Mouse (Mus musculus) C2C12 (cell line): Measurements from ENCODE around the gene Gm45140. TPM values are rescaled to one million over a fixed set of nuclear protein-coding genes. Genes with fewer than 3 reads are reported as not detected.

ENCODE experiments used
- H3K27me3 ChIP-seq: one replicate; pipeline ENCODE4 v1.6.1; 2011; ENCODE audit not compliant: control insufficient read depth, insufficient read depth, insufficient read length
- H3K36me3 ChIP-seq: one replicate; pipeline ENCODE4 v1.6.1; 2011; ENCODE audit not compliant: control insufficient read depth, insufficient read depth
- H3K4me3 ChIP-seq: one replicate; pipeline ENCODE4 v1.5.1; 2011; ENCODE audit warnings: mild to moderate bottlenecking, control low read depth; ENCODE audit not compliant: poor library complexity, insufficient read depth, severe bottlenecking
- H3K79me2 ChIP-seq: one replicate; pipeline ENCODE4 v1.6.1; 2011; ENCODE audit not compliant: control insufficient read depth, insufficient read depth
- H3K79me3 ChIP-seq: one replicate; pipeline ENCODE4 v1.6.1; 2011; ENCODE audit warnings: low read depth, control low read depth
- H3ac ChIP-seq: one replicate; pipeline ENCODE3; 2011; ENCODE audit warnings: low read depth; ENCODE audit not compliant: control insufficient read depth, insufficient read length
- CEBPB ChIP-seq: IDR thresholded peaks from one replicate; pipeline ENCODE4 v1.6.1; 2011; ENCODE audit warnings: low read depth, mild to moderate bottlenecking, control low read depth, moderate library complexity
- CTCF ChIP-seq: IDR thresholded peaks from one replicate; pipeline ENCODE4 v1.5.1; 2011; ENCODE audit not compliant: control insufficient read depth, insufficient read depth, insufficient read length
- FOSL1 ChIP-seq: IDR thresholded peaks from one replicate; pipeline ENCODE4 v1.8.0; 2011; ENCODE audit warnings: mild to moderate bottlenecking, low read length; ENCODE audit not compliant: poor library complexity, insufficient read depth, severe bottlenecking
- MAX ChIP-seq: IDR thresholded peaks from one replicate; pipeline ENCODE4 v1.6.1; 2011; ENCODE audit warnings: mild to moderate bottlenecking, control low read depth
- MYOD1 ChIP-seq: IDR thresholded peaks from one replicate; pipeline ENCODE4 v1.6.1; 2011; ENCODE audit warnings: low read depth; ENCODE audit not compliant: control insufficient read depth, insufficient read length
- MYOG ChIP-seq: IDR thresholded peaks from one replicate; pipeline ENCODE4 v1.6.1; 2011; ENCODE audit not compliant: control insufficient read depth, insufficient read length; ENCODE audit errors: extremely low read depth
- USF1 ChIP-seq: IDR thresholded peaks from one replicate; pipeline ENCODE4 v1.6.1; 2011; ENCODE audit warnings: low read depth, mild to moderate bottlenecking, control low read depth, moderate library complexity
- polyA plus RNA-seq: library from polyadenylated mRNA; unstranded; fragments of >200 nt; fragmentation: generic; extraction: Trizol; gene quantifications from one replicate; pipeline ENCODE4 v1.2.1, GENCODE M21; 2012; ENCODE audit warnings: missing spikeins

The Gm45140 gene
- polyA plus RNA-seq, 1 experiment = 2.3 TPM

- TF ChIP-seq MYOG (no peak), USF1 (no peak), MYOD1 (no peak), CTCF (no peak), FOSL1 (no peak), CEBPB (no peak), MAX (no peak)
Observed at GRCm38 (mm10) chr6:87850155-87850899, 14.7 kb upstream of the Gm45140 start.

GRCm38 (mm10) chr6:87849780-87850154 lies 14.2 kb upstream of the Gm45140 start:
- no peak for TF ChIP-seq CTCF
- TF ChIP-seq CEBPB = no peak
- TF ChIP-seq MYOG = no peak
- TF ChIP-seq MAX = peak; percentile 99
- TF ChIP-seq FOSL1 = no peak
- no peak for TF ChIP-seq MYOD1
- TF ChIP-seq USF1 = no peak
- Histone ChIP-seq H3K79me2 (peaks cover 68% of the 10 kb centered on the region), H3K27me3 (no peaks in the 10 kb centered on the region), H3K4me3 (peak overlapping the region; percentile 86), H3K36me3 (peaks cover 53% of the 10 kb centered on the region), H3K79me3 (peaks cover 57% of the 10 kb centered on the region), H3ac (peak overlapping the region; percentile 85)

More at GRCm38 (mm10) chr6:87850155-87850899, 14.7 kb upstream of the Gm45140 start:
- Histone ChIP-seq H3K27me3 (no peaks in the 10 kb centered on the region), H3ac (peak overlapping the region; percentile 85), H3K4me3 (peak overlapping the region; percentile 86), H3K79me3 (peaks cover 52% of the 10 kb centered on the region), H3K36me3 (peaks cover 48% of the 10 kb centered on the region), H3K79me2 (peaks cover 62% of the 10 kb centered on the region)

GRCm38 (mm10) chr6:87846813-87847212 lies 11.2 kb upstream of the Gm45140 start:
- TF ChIP-seq MAX = no peak
- peak; percentile 43 for TF ChIP-seq CEBPB
- peaks cover 91% of the 10 kb centered on the region for H3K79me2 ChIP-seq
- H3K79me3 ChIP-seq = peaks cover 76% of the 10 kb centered on the region
- H3K4me3 ChIP-seq = no peak overlapping the region
- H3K27me3 ChIP-seq = no peaks in the 10 kb centered on the region
- peaks cover 83% of the 10 kb centered on the region for H3K36me3 ChIP-seq
- no peak overlapping the region for H3ac ChIP-seq

GRCm38 (mm10) chr6:87845031-87845695 lies 9.6 kb upstream of the Gm45140 start:
- no peak for TF ChIP-seq MYOD1
- Histone ChIP-seq H3ac (no peak overlapping the region), H3K4me3 (no peak overlapping the region), H3K36me3 (peaks cover 94% of the 10 kb centered on the region), H3K27me3 (no peaks in the 10 kb centered on the region), H3K79me2 (peaks cover 77% of the 10 kb centered on the region), H3K79me3 (peaks cover 72% of the 10 kb centered on the region)

DNA sequence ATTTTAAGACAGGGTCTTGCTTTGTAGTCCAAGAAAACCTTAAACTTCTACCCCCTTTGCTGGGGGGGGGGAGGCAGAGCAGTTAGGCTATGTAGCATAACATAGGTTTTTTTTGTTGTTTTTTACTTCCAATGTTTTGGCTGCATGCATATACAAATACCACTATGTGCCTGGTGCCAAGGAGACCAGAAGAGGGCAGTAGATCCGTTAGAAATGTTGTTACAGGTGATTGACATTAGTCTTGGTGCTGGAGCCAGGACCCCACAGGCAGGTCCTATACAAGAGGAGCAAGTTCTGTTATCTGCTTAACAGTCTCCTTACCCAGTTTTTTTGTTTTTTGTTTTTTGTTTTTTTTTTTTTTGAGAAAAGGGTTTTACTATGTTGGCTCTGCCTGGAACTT lies 6.7 kb upstream of the Gm45140 start:
- no peak overlapping the region for H3ac ChIP-seq
- peaks cover 65% of the 10 kb centered on the region for H3K36me3 ChIP-seq
- TF ChIP-seq MAX = no peak
- TF ChIP-seq FOSL1 = no peak
- no peak for TF ChIP-seq USF1
- no peak for TF ChIP-seq MYOD1
- no peak for TF ChIP-seq MYOG
- no peak for TF ChIP-seq CTCF
- no peak for TF ChIP-seq CEBPB

GRCm38 (mm10) chr6:87841635-87842034 lies 6.0 kb upstream of the Gm45140 start:
- Histone ChIP-seq H3K79me2 (peaks cover 60% of the 10 kb centered on the region), H3K79me3 (peaks cover 51% of the 10 kb centered on the region), H3ac (no peak overlapping the region), H3K27me3 (no peaks in the 10 kb centered on the region), H3K36me3 (peaks cover 59% of the 10 kb centered on the region), H3K4me3 (no peak overlapping the region)
- TF ChIP-seq MYOD1 = no peak
- TF ChIP-seq CTCF = no peak
- no peak for TF ChIP-seq MYOG
- TF ChIP-seq FOSL1 = no peak

More for the DNA sequence above, 6.7 kb upstream of the Gm45140 start:
- H3K4me3 ChIP-seq = no peak overlapping the region
- no peaks in the 10 kb centered on the region for H3K27me3 ChIP-seq
- peaks cover 51% of the 10 kb centered on the region for H3K79me3 ChIP-seq
- H3K79me2 ChIP-seq = peaks cover 60% of the 10 kb centered on the region
